Mouse (Mus musculus) cortical plate, adult 2 months (tissue): ENCODE data around the gene Plb1. TPM values are rescaled to one million over a fixed set of nuclear protein-coding genes. Genes with fewer than 3 reads are reported as not detected.

ENCODE experiments used
- H3K27ac ChIP-seq: fragments of 200-500 bp; 2 replicates; pipeline ENCODE4 v1.5.1; 2012; ENCODE audit warnings: low read length, control low read depth, inconsistent platforms; ENCODE audit not compliant: insufficient read depth
- H3K4me1 ChIP-seq: fragments of 200-500 bp; 2 replicates; pipeline ENCODE4 v1.6.1; 2011; ENCODE audit warnings: low read length; ENCODE audit not compliant: control insufficient read depth, insufficient read depth
- H3K4me3 ChIP-seq: fragments of 200-500 bp; 2 replicates; pipeline ENCODE4 v1.5.1; 2011; ENCODE audit warnings: mild to moderate bottlenecking, low read length, control low read depth; ENCODE audit not compliant: insufficient read depth
- CTCF ChIP-seq: fragments of 200-500 bp; IDR thresholded peaks from 2 replicates; pipeline ENCODE4 v1.5.1; 2011; ENCODE audit warnings: mild to moderate bottlenecking, control low read depth, low read length; ENCODE audit not compliant: insufficient read depth; ENCODE audit errors: extremely low read depth
- POLR2A ChIP-seq: fragments of 200-500 bp; IDR thresholded peaks from 2 replicates; pipeline ENCODE4 v1.6.1; 2011; ENCODE audit warnings: mild to moderate bottlenecking, low read length, control low read depth; ENCODE audit not compliant: insufficient read depth; ENCODE audit errors: extremely low read depth
- polyA plus RNA-seq: library from polyadenylated mRNA; depleted of rRNA; stranded (reverse); fragments of >200 nt; gene quantifications from 2 replicates; pipeline ENCODE4 v1.2.3, GENCODE M21; 2012

Plb1 gene
- polyA plus RNA-seq, 1 experiment: 5.0 TPM

- 0 out of 2 replicates have a peak, but pooled peaks cover 1% of the 10 kb centered on the region for H3K4me1 ChIP-seq
- no peak overlapping the region for H3K4me3 ChIP-seq
- H3K27ac ChIP-seq: no peak overlapping the region
- TF ChIP-seq CTCF (no peak), POLR2A (no peak)
Measured at GRCm38 (mm10) chr5:32342711-32343285, 110.3 kb downstream of the Plb1 start.

DNA sequence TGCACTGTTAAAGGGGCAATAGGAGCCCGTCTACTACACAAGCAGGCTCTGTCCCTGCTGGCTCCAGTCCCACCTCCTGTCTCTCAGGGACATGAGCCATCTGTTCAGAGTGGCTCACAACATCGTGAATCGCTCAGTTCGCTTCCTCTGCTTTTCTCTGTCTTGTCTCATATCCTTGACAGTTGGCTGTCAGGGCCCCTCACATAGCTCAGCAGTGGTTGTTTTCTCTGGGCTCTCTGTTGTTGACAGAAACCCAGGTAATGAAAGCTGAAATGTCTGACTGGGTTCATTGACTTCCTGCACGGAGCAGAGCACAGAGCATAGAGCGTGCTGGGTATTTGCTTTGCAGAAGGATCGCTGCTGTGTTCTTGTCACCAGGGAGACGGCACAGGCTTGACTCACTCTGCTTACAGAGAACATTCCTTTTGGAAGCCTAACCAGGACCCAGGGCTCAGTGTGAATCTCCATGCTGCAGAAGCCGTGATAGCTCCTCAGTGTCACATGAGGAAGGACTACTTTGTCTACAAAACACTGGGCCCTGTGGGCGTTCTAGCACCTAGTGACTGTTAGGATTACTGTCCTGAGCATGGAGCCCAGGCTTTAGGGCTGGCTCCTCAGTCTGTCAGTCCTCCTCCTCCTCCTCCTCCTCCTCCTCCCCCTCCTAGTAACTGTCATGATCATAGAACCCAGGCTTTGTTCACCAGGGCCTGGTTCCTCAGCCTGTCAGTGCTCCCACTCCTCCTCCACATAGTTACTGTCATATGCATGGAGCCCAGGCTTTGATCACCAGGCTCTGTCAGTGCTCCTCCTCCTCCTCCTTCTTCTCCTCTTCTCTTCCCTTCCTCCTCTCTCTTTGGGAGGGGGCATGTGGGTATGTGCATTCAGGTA, 113.8 kb downstream of the Plb1 start:
- Histone ChIP-seq H3K4me1 (peaks cover 6% of the 10 kb centered on the region), H3K27ac (peak overlapping the region; percentile 29; the same call in 1 of the 2 replicates), H3K4me3 (no peak overlapping the region)
- TF ChIP-seq POLR2A (peak; percentile 43; the same call in 1 of the 2 replicates), CTCF (no peak)

DNA sequence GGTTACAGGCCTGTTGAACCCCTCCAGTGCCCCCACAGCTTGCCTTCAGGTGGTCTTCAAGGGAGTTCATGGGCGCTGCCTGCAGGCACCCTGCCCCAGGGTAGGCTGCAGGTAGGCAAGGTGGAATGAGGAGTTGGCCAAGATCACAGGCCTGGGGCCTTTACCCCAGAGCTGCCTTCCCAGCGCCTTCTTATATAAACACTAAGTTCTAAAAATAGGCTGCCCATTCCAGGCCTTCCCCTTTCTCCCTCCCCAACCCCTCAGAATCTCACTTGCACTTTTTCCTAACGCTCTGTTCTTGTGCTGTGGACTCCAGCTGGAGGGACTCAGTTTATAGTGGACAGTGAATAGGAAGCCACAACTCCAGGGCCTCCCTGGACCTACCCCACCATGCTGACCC, 117.2 kb downstream of the Plb1 start:
- no peak for TF ChIP-seq CTCF
- Histone ChIP-seq H3K4me3 (no peak overlapping the region), H3K27ac (no peak overlapping the region), H3K4me1 (peaks cover 6% of the 10 kb centered on the region)

GRCm38 (mm10) chr5:32350551-32351256, 118.2 kb downstream of the Plb1 start:
- TF ChIP-seq CTCF (no peak), POLR2A (no peak)
- Histone ChIP-seq H3K4me3 (no peak overlapping the region), H3K27ac (no peak overlapping the region), H3K4me1 (peaks cover 6% of the 10 kb centered on the region)

DNA sequence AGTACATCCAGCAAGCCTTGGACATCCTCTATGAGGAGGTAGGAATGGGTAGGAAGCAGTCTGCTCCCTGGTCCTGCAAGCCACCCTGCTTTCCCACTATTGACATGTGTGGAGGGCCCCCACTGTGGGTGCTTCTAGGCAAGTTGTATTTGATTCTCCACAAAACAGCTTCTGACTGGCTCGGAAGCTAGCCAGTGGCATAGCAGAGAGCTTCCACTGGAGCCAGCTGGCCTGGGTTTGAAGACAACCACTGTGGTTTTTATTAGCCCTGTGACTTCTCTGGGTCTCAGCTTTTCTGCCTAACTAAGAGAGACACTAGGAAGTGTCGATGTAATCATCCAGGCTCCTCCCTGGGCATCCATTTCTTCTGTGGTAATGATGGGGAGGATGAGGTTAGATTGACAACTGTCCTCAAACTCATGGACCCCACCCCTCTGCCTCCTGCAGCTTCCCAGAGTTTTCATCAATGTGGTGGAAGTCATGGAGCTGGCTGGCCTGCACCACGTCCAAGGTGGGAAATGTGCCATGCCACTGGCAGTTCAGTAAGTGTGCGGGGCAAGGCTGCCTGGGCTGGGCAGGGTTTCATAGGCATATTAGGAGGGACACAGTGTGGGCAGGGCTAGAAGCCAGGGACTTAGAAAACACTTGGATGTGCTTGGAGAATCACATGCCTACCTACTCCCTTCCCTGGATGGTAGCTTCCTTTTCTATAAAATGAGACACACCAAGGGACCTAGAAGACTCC, 119.4 kb downstream of the Plb1 start:
- Histone ChIP-seq H3K27ac (no peak overlapping the region), H3K4me1 (peaks cover 5% of the 10 kb centered on the region), H3K4me3 (no peak overlapping the region)
- no peak for TF ChIP-seq POLR2A
- no peak for TF ChIP-seq CTCF

DNA sequence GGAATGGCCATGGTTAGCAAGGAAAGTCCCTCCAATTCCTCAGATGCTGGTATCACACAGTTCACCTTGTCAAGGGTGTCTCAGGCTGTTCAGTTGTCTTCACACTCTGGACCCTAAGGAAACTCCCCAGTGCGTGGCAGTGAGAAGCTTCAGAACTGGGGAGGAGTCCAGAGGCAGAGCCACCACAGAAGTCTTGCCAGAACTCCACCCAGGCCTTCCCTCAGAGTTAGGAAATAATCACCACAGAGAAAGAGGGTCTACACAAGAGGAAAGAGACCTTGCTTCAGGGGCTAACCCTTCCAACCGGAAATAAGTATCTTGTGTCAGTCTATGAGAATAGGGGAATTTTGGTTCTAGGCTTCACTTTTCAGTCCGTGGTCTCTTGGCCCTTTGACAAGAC, 120.3 kb downstream of the Plb1 start:
- H3K4me3 ChIP-seq: no peak overlapping the region
- H3K4me1 ChIP-seq: peaks cover 5% of the 10 kb centered on the region
- TF ChIP-seq POLR2A: no peak
- no peak for TF ChIP-seq CTCF
- H3K27ac ChIP-seq: no peak overlapping the region

DNA sequence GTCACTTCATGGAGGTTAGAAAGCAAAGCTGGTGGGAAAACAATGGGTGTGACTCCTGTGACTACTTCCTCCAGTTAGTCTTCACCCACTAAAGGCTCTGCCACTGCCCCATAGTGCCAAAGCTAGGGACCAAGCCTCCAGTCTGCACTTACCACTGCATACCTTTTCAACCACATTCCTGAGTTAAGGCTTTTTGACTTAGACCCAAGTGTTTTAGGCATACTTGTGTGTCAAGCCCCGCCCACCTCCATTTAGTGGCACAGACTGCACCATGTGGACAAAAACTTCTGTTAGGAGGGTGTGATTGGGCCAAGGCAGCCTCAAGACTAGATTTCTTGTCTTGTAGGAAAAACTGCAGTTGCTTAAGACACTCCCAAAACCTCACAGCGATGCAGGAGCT, 120.8 kb downstream of the Plb1 start:
- Histone ChIP-seq H3K4me1 (peaks cover 5% of the 10 kb centered on the region), H3K27ac (no peak overlapping the region), H3K4me3 (no peak overlapping the region)
- TF ChIP-seq POLR2A (no peak), CTCF (no peak)

GRCm38 (mm10) chr5:32360511-32360910, 128.0 kb downstream of the Plb1 start:
- Histone ChIP-seq H3K27ac (no peak overlapping the region), H3K4me3 (no peak overlapping the region), H3K4me1 (peaks cover 2% of the 10 kb centered on the region; the same call in 1 of the 2 replicates)
- no peak for TF ChIP-seq POLR2A
- no peak for TF ChIP-seq CTCF
